Mouse (Mus musculus) liver, postnatal 0 days (tissue): Measurements from ENCODE around the gene Pex7.

Experiments used
- CTCF ChIP-seq: sonication (generic); IDR thresholded peaks from 2 replicates; pipeline ENCODE4 v1.5.1; 2016; ENCODE audit warnings: antibody characterized with exemption, low read depth
- EP300 ChIP-seq: IDR thresholded peaks from 2 replicates; pipeline ENCODE4 v1.6.1; 2016; ENCODE audit warnings: antibody characterized with exemption, low read depth, mild to moderate bottlenecking

DNA sequence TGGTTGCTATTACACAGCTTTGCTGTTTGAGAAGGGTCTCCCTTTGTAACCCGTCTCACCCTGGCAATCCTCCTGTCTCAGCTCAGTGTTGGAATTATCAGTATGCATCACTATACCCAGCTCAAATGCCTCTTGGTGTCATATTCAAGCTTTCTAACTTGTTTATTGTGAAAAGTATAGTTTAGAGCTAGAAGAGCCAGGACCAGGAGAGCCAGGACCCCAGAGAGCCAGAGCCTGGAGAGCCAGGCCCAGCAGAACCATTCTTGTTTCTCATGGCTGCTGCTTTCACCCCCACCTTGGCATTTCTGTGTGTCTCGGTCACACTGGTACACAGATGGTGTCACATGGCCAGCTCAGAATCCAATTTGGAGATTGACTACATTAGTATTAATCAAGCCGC is 35.1 kb upstream of the Pex7 start:
- TF ChIP-seq CTCF (no peak), EP300 (no peak)
